ENCODE assay signal across 9 mouse cellular contexts in the genomic region with DNA sequence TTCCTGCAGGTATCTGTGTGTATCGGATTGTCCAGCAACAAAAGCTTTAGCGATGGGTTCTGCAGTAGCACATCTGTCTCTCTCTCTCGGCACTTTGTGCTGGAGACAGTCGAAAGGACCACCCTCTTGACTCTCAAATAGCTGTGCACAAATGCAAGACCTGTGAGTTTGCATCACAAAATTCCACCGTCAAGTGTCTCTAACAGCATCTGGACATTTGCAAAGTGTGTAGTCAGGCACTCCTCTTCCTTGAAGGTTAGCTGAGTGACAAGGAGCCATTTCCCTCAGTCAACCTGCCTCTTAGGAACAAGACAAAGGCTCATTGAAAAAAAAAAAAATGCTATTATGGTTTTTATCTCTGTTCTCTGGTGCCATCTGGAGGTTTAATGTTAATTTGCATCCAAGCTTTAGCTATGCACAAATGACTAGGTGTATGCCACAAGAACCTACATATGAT. TPM values are rescaled to one million over a fixed set of nuclear protein-coding genes. Genes with fewer than 3 reads are reported as not detected.
DNase-seq lines count a peak whose midpoint lies in the region; ATAC-seq lines count a peak whose summit lies in the region.
"Had no signal": no experiment of that assay in that cellular context is flagged by ENCODE, and none has a peak within 500 bp of the region (broad histone marks: within the 10 kb centered on the region; RNA-seq: fewer than 3 reads in every experiment).

No protein-coding gene starts in this region.

- peak; percentile 74 for ATAC-seq in forebrain, embryonic 16.5 days
- ATAC-seq in neural tube, embryonic 15.5 days (ENCODE audit: low FRiP score): peak; percentile 82

- H3K27ac ChIP-seq in forebrain, embryonic 16.5 days (ENCODE audit: low read length): peak overlapping the region; percentile 49
- peak overlapping the region; percentile 75 for H3K27ac ChIP-seq in neural tube, embryonic 15.5 days (replicated peaks)
- H3K27ac ChIP-seq: limb, embryonic 13.5 days had no signal

- peak overlapping the region; percentile 4; the same call in 1 of the 2 replicates for H3K4me3 ChIP-seq in forebrain, embryonic 16.5 days (replicated peaks; ENCODE audit: low read length)
- peak overlapping the region; percentile 14 for H3K4me3 ChIP-seq in neural tube, embryonic 15.5 days (replicated peaks)
- H3K4me3 ChIP-seq: limb, embryonic 13.5 days had no signal

- peak overlapping the region; percentile 16; the same call in 1 of the 2 replicates for H3K9ac ChIP-seq in forebrain, embryonic 16.5 days (replicated peaks; ENCODE audit: low read depth, low read length)
- H3K9ac ChIP-seq in neural tube, embryonic 15.5 days (replicated peaks): peak overlapping the region; percentile 42
- H3K9ac ChIP-seq: limb, embryonic 13.5 days had no signal

- no peaks in the 10 kb centered on the region for H3K9me3 ChIP-seq in forebrain, embryonic 16.5 days (ENCODE audit: control insufficient read depth, low read length)
- H3K9me3 ChIP-seq in neural tube, embryonic 15.5 days (replicated peaks): no peaks in the 10 kb centered on the region
- H3K9me3 ChIP-seq: limb, embryonic 13.5 days had no signal

- DNase-seq in cerebellum, adult 8-10 months: peak; percentile 46
- DNase-seq in cerebellum, postnatal 36 days: no peak
- DNase-seq in right cerebral cortex, adult 2 months (ENCODE audit: low spot score in 2 of 2): peak; percentile 29 to 53
- no peak for DNase-seq in right cerebral cortex, postnatal 25 days
- DNase-seq in left cerebral cortex, postnatal 14 days (ENCODE audit: low spot score in 2 of 2): peak; percentile 72 to 84
- no peak for DNase-seq in urinary bladder, postnatal 4 days (ENCODE audit: low spot score in 2 of 2)

- intact Hi-C loops in left cerebral cortex, postnatal 14 days (cut with DNase I): loop anchor here (2.0 kb wide), 2 partner anchors 681 to 833 kb away; no protein-coding TSS in a partner anchor

- 42% methylated on average over 5 of the region's 5 CpGs for WGBS in forebrain, embryonic 16.5 days
- 34% methylated on average over 5 of the region's 5 CpGs for WGBS in neural tube, embryonic 15.5 days

- H3K27me3 ChIP-seq in forebrain, embryonic 16.5 days (replicated peaks; ENCODE audit: control insufficient read depth, insufficient read depth, low read length): no peaks in the 10 kb centered on the region
- H3K27me3 ChIP-seq in neural tube, embryonic 15.5 days (replicated peaks): no peaks in the 10 kb centered on the region

- no peaks in the 10 kb centered on the region for H3K36me3 ChIP-seq in forebrain, embryonic 16.5 days (ENCODE audit: control insufficient read depth, insufficient read depth)
- no peaks in the 10 kb centered on the region for H3K36me3 ChIP-seq in neural tube, embryonic 15.5 days
- H3K36me3 ChIP-seq: limb, embryonic 13.5 days had no signal

- H3K4me2 ChIP-seq in forebrain, embryonic 16.5 days (ENCODE audit: low read length): peak overlapping the region; percentile 24
- peak overlapping the region; percentile 45 for H3K4me2 ChIP-seq in neural tube, embryonic 15.5 days
- H3K4me2 ChIP-seq: limb, embryonic 13.5 days had no signal

- H3K4me1 ChIP-seq in forebrain, embryonic 16.5 days (replicated peaks; ENCODE audit: control insufficient read depth, insufficient read depth, low read length): peaks cover 19% of the 10 kb centered on the region
- H3K4me1 ChIP-seq in neural tube, embryonic 15.5 days: peaks cover 18% of the 10 kb centered on the region

RNA-seq across cellular contexts. Expression of a gene that starts 34.7 kb away (rescaled TPM):
- 0.22 and 0.23 TPM in 2 replicates for polyA plus RNA-seq in forebrain, embryonic 16.5 days (2015; fragmentation: Nextera tagmentation; extraction: Ambion mirVana)
- total RNA-seq in left cerebral cortex, postnatal 14 days (2021): under 1 TPM; 0.06 to 0.29 TPM
- polyA plus RNA-seq in neural tube, embryonic 15.5 days (2015; fragmentation: Nextera tagmentation; extraction: Ambion mirVana): 0.27 and 2.2 TPM in 2 replicates

Comparison
In these comparisons a context has a peak if more than half of its experiments do, and no peak if none do; other contexts are left out.
1. DNase-seq: peak in cerebellum, adult 8-10 months (single experiment), right cerebral cortex, adult 2 months (2 of 2) and left cerebral cortex, postnatal 14 days (2 of 2); none in cerebellum, postnatal 36 days (0 of 2), right cerebral cortex, postnatal 25 days (single experiment) and urinary bladder, postnatal 4 days (0 of 2).